Mouse (Mus musculus): ENCODE data around the gene Fam149b.
"Not testable (repeated sequence)": the region's sequence is repeated elsewhere in the genome, so short reads cannot be mapped to it uniquely, and the experiment has no call there.

Gene Fam149b

DNA sequence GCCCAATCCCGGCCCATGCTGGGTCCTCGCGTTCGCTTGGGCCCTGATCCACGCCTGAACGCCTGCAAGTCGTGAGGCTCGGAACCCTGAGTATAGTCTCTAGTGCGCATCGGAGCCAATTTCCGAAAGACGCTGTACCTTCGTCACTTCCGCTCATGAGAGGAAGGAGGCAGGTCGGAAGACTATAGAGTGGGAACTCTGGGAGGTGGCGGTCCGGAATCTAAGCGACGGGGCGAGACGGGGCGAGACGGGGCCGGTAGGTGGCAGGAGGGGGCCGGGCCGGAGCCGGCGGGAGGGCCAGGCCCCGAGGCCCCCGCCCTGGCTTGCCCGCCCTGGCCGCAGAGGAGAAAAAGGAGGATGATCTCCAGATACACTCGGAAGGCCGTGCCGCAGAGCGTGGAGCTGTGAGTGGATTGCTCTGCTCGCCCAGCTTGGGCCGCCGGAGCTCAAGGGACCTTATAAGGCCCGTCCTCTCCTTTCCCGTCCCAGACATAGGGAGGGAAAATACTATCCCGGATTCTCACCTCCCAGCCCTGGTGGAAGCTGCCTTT, at the start of gene Fam149b, which contains the start of gene Ecd:
Fam149b (plus strand) TSS at position 172 of the 551 bp plus-strand sequence.
Ecd (minus strand) TSS at position 131 of the 551 bp plus-strand sequence.
- peak; percentile 92 for DNase-seq

DNA sequence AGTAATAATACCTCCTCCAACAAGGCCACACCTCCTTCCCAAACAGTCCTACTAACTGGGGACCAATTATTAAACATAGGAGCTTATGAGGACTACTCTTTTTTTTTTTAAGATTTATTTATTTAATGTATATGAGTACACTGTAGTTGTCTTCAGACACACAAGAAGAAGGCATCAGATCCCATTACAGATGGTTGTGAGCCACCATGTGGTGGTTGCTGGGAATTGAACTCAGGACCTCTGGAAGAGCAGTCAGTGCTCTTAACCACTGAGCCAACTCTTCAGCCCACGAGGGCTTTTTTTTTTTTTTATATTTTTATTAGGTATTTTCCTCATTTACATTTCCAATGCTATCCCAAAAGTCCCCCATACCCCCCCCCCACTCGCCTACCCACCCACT, 42.9 kb upstream of the Fam149b start:
- not testable (repeated sequence) for DNase-seq

DNA sequence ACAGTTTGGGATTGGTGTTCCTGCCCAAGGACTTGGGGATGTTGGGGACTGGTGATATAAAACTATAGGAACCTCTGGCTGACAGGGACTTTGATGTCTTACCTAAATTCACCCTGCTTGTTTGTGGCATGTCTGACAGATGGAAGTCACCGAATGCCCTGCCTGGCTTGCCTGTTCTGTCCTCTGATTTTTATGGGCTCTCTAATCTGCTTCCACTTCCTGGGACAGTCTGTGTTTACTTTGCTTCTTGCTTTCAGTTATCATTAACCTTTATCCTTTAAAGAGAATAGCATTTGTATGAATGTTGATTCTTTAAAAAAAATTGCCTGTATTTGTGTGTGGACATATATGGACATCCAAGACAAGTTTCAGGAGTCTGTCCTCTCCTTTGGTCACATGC, 32.8 kb upstream of the Fam149b start:
- no peak for DNase-seq

DNA sequence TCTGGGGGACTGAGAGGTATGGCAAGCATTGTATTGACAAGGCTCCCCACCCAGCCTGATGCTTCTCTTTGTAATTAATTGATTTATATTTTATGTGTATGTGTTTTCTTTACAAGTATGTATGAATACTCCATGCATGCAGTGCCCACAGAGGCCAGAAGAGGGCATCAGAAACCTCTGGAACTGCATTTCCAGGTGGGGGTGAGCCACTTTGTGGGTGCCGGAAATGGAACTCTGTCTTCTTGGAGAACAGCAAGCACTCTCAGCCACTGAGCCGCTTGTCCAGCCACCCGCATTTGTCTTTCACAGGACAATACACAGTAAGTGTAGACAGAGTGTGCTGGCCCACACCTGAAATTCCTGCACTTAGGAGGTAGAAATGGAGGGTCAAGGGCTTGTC, 28.5 kb upstream of the Fam149b start:
- DNase-seq: peak; percentile 21

DNA sequence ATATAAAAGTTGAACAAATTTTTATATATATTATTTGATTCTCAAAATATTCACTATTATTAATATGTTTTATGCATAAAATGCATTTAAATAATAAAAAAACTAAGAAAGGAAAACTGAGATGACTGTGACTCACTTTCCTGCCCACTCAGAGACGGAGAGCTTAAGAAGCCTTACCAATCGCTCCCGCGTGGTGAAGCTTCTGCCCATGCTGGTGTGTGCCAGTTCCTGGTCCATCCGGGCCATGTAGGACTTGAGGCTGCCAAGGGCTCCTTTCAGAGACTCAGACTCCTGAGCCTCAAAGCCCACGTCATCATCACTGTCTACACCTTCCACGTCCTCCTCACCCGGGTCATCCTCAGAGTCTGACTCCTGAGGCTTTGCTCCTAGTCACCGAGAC, 23.8 kb upstream of the Fam149b start:
- DNase-seq: no peak

DNA sequence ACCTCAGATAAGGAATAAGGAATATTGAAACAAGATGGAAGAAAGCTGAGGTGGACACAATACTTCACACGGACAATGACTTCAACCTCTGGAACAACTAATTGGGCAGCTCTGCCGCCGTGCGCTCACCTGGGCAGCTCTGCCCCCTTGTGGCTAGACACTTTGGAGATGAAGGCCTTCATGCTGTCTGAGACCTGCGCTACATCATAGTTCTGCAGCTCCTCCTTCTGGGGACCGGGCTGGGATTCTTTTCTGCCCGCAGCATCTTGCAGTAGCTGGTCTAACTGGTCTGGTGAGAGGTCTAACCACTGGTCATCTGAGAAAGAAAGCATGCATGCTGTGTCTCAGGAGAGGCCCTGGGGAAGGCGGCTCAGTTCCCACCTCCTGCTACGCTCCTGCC, 19.5 kb upstream of the Fam149b start:
- no peak for DNase-seq

DNA sequence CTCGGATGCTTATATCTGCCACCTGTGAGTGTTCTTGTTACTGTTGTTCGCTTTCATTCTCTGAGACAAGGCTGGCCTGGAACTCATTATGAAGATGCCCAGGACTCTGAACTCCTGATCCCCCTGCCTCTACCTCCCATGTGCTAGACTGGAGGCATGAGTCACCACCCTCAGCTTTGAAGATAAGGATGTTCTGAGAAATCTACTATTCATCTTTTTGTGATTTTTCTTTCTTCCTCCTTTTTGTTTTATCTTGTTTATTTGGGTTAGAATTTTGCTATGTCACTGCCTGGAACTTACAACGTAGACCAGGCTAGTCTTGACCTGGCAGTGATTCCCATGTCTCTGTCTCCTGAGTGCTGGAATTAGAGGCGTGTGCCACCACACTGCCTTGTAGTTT, 16.6 kb upstream of the Fam149b start:
- DNase-seq: no peak

DNA sequence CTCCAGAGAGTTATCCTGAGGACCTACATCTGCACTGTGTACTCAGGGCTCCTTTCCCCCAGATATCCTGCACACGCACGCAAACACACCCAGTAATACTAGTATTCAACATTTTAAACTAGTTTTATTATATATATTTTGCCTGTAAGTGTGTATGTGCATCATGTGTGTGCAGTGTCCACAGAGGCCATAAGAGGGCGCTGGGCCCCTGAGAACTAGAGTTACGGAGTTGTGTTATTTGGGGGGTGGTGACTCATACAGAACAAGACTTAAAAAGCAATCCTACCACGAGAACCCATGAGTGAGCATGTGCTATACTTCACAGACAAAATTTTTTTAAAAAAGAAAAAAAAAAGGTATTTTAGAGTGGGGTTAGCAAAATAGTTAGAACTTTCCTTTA, 8.5 kb upstream of the Fam149b start:
- DNase-seq: no peak

DNA sequence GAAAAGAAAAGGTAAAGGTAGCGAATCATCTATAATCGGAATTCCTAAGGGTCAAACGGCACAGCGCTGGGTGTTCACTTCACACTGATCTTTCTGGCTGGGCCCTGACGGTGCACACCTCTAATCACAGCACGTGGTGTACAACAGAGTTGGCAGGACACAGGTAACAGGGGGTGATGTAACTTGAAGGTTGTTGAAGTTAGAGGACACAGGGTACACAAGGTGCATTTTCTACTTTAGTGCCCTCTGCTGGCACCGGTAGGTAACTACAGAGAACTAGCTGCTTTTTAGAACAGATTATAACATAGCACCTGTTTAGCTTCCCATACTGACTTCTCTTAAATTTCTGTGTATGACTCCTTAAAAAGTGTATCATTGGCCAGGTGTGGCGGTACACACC, 7.8 kb upstream of the Fam149b start:
- DNase-seq: no peak

DNA sequence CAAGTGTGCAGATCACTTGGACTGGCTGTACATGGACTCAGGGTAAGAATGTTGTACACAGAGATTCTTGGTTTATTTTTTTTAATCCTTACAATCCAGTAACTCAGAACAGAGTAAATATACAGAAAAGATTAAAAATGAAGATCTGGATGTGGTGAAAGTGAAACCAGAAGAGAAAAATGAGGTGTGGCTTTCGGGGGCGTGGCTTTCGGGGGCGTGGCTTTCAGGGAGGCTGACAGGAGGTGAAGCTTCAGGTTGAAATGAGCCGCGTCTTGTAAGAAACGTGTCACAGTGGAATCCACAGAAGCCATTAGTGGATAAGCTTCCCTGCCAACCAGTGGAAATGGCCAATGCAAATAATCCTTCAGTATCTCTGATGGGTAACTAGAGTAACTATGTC, 7.1 kb upstream of the Fam149b start:
- DNase-seq: no peak

DNA sequence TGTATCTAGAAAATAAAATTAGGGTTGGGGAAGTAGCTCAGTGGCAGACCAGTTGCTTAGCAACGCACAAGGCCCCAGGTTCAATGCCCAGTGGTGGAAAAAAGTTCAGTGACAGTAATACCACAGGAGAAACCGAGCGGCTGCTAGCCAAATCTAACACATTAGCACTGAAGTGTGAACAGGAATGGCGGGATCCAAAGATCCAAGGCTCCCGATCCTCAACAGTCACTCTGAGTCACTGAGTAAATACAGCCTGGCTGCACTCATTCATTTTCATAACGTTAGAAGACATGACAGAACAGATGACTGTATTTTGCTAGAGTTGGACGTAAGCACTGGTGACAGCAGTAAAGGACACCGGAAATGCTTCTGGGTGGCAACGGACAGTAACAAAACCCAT, 2.1 kb upstream of the Fam149b start:
- DNase-seq: no peak

DNA sequence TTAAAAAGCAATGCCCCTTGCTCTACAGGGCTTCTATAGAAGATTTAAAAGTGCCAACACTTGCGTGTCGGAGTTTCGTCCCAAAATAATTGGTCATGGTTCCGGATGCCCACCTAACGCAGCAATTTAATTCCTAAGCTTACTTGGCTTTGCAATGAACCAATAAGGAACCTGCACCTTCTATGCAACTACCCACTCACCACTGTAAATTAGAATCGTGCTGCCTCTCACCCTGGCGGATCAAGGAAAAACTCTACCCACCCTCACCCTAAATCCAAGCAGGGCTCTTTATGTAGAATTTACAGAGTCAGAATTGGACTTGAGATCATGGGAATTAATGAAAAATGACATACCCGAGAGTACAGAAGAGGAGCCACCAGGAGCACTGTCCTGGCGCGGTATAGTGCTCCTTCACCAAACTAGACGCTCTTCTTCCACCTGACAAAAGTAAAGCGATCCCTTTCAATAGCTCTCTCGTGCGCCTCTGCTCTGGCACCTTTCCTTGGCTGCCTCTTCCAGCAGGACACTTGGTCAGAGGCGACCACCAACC, 446 bp upstream of the Fam149b start:
- no peak for DNase-seq

DNA sequence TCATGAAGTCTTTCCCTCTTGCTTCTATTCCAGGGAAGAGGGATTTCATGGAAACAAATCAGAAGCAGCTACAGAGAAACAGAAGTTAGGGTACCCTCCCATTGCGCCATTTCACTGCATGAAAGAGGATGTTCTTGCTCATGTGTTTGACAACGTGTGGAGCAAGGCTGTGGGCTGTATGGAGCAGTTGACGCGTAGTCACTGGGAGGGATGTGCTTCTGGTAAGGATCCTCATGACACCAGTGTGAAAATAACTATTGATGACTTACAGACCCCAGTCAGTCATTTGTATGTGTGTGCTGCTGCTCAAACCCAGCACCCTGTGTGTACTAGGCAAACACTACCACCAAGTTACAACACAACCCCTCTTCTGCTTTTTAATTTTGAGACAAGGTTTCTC, 15.3 kb downstream of the Fam149b start:
- no peak for DNase-seq

DNA sequence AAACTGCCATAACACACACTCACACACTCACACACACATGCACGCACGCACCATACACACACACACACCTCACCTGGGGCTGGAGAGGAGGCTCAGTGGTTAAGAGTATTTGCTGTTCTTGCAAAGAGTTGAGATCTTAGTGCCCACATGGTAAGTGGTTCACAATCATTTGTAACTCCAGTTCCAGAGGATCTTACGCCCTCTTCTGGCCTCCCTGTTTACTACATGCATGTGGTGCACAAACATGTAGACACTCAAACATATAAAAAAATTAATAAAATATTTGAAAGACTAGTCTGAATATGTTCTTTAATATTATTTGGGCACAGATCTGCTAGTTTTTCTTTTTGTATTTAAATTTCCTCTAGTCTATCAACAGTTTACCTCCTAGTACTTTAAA, 20.3 kb downstream of the Fam149b start:
- DNase-seq: no peak

DNA sequence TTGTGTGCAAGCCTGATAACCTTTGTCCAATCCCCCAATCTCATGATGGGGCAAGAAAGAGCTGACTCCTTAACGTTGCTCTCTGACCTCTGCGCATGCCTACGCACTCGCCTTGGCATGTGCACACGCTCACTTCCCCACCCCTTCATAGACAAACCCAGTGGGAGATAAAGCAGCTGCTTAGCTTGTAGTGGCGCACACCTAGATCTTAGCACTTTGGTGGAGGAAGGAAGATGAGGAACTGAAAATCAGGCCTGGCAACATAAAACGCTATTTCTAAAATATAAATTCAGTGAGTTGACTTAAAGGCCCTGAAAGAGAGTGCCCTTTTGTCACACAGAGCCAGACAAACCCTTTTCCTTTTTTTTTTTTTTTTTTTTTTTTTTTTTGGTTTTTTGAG, 22.8 kb downstream of the Fam149b start:
- no peak for DNase-seq

DNA sequence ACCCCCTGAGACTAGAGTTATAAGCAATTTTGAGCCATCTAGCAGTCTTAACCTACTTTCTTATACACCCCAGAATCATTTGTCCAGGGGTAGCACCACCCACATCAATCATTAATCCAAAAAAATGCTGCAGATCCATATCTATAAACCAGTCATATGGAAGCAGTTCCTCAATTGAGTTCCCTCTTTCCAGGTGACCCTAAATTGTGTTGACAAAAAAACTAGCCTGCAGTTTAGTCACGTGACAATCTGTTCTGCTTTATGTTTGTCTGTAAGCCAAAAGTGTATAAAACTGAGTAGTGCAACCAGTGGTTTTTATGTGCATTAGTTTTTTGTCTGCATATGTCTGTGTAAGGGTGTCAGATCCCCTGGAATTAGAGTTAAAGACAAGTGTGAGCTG, 23.9 kb downstream of the Fam149b start:
- DNase-seq: no peak

DNA sequence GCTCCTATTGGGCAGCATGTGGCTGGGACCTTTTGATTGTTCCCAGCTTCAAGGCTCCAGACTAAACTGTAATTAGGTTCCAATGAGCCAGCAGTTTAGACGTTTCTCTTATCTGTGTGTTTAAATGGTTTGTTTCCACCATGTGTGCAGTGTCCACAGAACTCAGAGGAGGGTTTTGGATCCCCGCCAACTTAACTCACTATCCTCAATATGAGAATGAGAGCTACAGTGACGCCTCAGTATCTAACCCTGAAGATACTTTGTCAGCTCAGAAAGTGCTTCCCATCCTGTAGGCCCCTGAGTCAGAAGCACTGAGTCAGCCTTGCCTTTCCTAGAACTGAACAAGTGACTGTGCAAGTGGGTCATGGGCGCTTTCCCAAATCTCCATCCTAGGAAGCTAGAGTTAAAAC, 29.2 kb downstream of the Fam149b start:
- no peak for DNase-seq

DNA sequence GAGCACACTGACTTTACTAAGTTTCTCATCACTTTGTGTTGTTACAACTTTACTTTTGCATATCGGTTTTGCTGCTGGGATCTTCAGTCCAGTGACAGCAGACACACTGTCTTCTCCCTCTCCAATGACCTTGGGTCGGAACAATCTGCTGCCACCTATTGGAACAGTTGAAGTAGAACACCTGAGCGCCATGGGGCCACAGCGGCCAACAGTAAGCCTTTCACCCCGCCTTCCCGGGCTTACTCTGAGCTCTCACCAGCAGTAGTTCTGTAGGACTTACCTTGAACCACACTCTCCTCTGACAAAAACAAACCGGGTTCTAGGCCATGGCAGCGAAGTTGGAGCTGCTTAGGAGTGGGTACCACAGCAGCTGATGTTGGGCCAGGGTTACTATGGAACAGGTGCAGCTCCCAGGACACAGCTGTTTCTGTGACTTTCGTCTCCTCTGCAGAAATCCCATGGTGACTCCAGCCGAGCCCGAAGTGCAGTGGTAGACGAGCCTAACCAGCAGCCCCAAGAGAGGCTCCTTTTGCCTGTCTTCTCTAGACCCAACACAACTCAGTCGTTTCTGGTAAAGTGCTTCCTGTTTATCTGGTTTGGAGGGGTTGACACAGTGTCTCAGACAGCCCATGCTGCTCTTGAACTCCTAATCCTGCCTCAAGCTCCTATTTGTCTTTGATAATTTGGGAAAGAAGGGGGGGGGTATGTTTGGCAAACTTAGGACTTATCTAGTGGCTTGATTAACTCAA, 30.5 kb downstream of the Fam149b start:
- DNase-seq: peak; percentile 29

DNA sequence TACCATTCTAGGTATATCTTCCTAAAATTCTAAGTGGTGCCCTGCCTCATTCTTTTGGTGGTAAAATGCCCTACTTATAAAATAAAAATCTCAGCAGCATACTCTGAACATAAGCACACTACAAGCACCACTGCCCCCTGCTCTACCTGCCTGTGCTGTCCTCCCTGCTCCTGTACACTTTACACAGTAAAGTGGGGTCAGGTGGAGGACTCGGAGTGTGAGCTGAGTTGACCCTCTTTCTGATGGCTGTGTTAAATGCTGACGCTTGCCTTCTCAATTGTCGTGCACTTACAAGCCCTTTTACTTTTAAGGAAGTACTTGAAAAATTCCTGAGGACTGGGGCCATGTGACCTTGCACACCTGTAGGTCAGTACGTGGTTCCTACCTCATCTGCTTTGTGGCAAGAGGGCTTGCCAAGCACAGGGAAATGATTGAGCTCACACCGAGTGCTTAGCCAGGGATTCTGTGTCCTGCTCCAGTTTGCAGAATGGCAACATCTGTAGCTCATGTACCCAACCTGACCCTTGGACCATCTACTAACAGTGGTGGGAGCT, 31.2 kb downstream of the Fam149b start:
- no peak for DNase-seq

DNA sequence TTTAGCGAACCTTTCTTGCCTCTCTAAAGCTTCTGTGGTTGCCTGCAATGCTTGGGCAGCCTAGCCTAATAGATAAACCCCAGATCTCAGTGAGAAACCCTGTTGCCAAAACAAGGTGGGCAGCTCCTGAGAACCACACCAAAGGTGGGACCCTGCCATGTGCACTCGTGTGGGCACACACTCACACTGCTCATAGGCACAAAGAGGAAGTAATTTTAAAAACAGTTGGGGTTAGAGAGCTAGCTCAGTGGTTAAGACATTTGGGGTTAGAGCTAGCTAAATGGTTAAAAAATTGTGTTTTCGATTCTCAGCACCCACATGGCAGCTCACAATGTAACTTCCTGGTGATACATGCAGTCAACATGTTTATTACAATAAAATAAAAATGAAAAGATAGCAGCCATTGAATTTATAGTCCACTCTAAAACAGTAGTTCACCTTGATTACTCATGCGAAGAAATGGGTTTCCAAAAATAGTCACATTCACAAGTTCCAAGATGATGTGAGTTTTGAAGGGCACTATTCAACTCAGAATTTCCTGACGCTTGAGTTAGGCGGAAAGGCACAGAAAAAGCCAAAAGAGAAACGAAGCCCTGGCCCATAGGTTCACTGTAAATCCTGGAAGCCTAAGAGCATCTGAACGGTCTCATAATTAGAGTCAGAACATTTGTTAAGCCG, 31.9 kb downstream of the Fam149b start:
- no peak for DNase-seq

DNA sequence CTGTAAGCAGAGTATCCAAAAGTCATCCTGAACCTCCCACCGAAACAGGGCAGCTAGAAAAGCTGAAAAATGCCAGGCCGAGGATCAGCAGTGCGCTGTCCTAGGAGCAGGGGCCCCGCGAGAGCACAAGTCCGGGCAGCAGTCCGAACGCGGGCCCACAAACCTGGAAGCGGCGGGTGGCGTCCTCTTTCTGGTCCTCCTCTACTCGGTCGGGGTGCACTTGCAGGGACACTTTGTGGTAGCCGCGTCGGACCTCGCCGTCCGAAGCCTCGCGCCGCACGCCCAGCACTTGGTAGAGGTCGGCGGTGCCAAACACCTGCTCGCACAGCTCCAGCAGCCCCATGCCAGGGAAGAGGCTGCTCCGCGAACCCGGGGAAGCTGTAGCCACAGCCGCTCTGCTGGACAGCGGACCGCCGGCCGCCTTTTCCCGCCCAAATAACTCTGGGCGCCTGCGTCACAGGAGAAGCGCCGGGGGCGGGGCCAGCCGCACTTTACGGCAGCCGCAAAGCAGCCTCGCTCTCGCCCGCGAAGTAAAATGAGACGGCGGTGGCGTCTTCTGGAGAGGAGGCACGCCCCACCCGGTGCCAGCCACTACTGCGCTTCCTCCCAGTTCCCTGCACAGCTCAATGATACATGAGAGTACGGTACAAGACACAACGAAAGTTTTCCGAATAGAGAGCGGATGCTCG, 40.6 kb downstream of the Fam149b start, which contains the start of gene Dnajc9:
Dnajc9 (minus strand) TSS at position 470 of the 689 bp plus-strand sequence.
- peak; percentile 94 for DNase-seq

DNA sequence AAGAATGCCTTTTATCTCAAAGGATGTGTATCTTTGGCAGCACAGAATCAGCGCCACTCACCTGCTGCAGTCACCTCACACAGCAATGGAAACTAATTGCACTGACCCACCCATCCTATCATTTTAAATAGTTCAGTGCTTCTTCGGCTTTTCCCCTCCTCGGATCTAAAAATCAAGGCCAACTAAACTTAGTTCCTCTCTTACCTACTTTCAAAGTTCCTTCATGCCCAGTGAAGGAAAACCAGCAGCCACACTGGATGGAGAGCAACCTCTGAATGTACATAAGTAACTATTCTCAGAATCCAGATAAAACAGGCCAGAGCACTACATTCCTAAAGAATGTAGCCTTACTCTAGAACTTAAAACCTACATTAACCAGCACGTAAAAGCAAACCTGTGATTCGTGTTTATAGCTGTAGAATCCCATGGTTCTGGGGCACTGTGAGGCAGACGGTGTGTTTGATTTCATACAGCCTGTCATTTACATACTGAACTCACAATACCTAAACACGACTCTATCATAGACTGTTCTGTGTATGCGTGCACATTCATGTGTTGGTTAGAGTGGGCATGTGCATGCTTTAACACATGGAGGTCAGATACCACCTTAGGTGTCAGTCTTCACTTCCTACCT, 41.6 kb downstream of the Fam149b start:
- DNase-seq: no peak

Data from cerebellum, adult 8-10 months (tissue).